Mouse (Mus musculus) adrenal gland, postnatal 4 days (tissue): ENCODE measurements around the gene Gm20219. TPM values are rescaled to one million over a fixed set of nuclear protein-coding genes. Genes with fewer than 3 reads are reported as not detected.

Experiments
- DNase-seq, 2 experiments: peaks; one replicate each; pipeline ENCODE4 v3.0.0; 2021 to 2022; ENCODE audit warnings: low spot score in 2 of 2, mixed read lengths in 2 of 2
- total RNA-seq, 2 experiments: library from RNA; stranded (reverse); gene quantifications; 2 replicates each; pipeline ENCODE4 v1.2.3; 2021

Gene Gm20219
- total RNA-seq, 2 experiments from 2014 or later: 1.4 to 1.9 TPM

GRCm38 (mm10) chr17:56558448-56558847, 4.3 kb upstream of the Gm20219 start:
- DNase-seq: peak; percentile 41 to 46

GRCm38 (mm10) chr17:56552781-56553363, 1.3 kb downstream of the Gm20219 start:
- DNase-seq: no peak

- no peak for DNase-seq
Observed at GRCm38 (mm10) chr17:56551841-56552581, 2.2 kb downstream of the Gm20219 start.

DNA sequence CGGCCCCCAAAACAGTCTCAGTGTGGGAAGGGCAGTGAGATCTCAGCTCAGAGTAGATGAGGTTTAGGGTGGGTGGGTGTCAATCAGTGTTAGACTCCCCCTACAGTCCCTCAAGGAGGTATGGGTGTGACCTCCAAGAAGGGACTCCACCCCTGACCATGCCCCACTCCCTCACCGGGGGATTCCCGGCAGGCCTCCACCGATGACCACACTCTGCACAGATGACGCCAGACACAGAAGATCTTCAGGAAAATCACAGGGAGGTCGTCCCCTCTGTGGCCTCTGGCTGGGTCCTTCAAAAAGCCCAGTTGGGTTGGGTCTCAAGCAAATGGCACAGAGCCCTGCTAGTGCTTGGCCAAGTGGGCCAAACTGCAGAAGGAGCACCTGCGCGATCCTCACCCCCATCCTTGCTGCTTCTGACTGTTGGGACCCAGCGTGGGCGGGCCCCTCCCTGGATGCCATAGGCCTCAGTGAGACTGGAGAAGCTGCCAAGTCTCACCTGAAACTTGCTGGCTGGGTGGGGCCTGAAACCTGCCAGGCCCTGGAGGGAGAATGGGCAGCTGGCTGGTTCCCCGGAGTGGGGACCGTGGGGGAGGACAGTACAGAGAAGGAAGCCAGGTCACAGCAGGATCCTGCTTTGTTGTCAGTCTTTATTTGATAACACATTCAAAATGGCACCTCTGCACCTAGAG, 3.3 kb downstream of the Gm20219 start:
- DNase-seq: no peak

DNA sequence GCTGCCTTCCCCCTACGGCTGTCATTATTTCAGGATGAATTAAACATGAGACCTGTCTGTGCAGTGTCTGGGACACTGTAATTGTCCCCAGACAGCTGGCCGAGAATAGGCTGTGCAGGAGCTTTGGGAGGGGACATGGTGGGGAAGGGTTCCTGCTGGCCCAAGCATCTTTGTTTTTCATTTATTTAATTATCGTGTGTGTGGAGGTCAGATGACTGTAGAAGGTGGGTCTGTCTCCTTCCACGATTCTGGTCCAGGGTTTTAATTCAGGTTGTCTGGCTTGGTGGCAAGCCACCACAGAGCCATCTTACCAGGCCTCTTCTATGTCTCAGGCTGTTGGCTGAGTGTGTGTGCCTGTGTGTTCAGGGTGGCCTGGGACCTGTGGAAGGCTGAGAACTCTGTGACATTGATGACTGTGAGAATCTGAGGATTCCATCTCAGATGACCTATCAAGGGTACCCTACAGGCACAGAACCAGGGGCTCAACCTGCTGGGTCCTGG, 5.5 kb downstream of the Gm20219 start:
- no peak for DNase-seq

DNA sequence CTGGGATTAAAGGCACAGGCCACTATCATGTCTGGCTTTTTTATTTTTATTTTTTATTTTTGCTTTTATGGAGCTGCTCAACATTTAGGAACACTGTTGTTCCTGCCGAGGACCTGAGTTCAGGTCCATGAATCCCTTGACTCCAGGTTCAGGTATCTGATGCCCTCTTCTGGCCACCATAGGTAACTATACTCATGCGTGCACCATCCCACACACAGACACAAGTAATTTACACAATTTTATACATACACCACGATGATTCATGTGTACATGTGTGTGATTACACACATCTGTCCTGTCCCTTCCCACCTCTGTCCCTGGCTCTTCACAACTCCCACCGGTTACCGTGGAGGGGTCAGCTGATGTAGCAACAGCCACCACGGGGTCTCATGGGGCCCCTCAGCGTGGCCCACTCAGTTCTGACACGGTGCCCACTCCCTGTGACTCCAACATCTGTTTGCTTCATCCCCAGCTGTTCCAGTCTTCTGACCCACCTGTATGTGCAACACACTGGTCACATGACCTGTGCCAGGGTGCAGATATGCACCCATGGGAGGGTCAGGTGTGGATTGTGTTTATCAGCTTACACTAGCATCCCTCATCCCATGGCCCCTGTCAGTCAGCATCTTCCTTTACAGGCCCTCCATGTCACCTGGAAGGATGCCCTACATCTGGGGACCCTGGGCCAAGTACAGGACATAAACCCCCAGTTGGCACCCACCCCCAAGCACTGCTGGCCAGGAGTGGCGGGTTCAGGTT, 6.2 kb downstream of the Gm20219 start:
- no peak for DNase-seq

- DNase-seq: no peak
Observed at GRCm38 (mm10) chr17:56547116-56547845, 6.9 kb downstream of the Gm20219 start.

DNA sequence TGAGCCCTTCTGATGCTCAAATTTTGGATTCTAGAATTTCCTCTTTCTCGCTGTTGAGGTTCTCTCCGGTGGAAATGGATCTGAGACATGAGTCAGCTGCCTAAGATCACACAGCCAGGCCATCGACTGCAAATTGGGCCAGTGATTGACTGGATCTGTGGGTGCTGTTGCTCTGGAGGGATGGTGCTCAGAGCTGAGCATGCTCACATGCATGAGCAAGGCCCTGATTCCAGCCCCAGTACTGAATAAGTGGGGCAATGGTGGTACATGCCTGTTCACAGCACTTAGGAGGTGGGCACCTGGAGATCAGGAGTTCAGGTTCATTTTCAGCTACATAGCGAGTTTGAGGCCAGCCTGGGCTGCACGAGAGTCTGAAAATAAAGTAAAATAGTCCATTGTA, 7.6 kb downstream of the Gm20219 start:
- DNase-seq: no peak

GRCm38 (mm10) chr17:56545945-56546344, 8.2 kb downstream of the Gm20219 start:
- DNase-seq: no peak

DNA sequence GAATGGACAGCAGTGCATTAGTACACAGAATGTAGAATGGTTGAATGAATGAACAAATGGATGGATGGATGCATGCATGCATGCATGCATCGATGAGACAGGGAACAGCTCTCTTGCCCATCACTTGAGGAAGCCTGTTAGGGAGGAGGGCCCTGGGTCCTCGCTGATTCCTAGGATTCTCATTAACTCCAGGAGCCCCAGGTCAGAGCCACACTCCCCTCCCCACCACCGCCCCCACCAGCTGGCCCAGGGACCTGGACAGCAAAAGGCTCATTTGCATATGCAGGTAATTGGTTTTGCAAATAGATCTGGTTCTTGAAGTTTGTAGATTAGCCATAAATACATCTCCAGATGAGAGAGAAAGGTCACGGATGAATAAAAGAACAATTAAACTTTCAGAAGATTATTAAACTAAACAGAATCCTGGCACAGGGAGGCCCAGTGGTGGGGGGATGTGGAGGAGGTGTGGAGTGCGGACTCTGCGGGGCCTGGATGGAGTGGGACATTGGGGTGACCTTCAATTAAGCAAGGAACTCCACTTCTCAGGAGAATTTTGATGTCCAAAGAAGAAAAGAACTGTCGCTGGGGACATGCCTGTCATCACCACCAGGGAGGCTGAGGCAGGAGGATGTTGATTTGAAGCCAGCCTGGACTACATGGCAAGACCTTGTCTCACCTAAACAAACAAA, 9.3 kb downstream of the Gm20219 start:
- no peak for DNase-seq

DNA sequence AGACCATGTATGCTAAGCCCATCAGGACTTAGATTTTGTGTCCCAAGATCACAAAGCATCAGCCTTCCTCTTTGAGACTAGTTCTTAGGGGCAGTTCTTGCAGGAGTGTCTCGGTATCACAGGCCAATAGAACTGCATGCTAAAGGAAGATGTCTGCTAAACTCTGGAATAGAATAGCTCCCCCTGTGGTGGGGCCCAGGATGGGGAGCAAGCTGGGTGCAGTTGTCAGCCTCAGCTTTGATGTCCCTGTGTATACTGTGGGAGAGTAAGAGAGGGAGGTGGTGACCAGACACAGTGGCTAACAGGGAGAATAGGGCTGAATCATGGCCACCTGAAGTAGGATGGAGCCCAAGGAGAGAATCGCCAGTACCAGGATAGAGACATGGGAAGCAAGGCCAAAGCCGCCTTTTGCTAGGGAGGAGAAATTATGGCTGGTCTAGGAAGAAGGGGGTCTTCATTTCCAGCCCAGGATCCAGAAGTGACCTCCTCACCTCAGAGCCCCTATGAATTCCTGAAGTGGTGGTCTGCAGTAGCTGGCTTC, 10.4 kb downstream of the Gm20219 start:
- no peak for DNase-seq

GRCm38 (mm10) chr17:56542736-56543135, 11.5 kb downstream of the Gm20219 start:
- DNase-seq: no peak

- DNase-seq: no peak
Observed at GRCm38 (mm10) chr17:56540562-56540975, 13.6 kb downstream of the Gm20219 start.

GRCm38 (mm10) chr17:56537912-56538311, 16.3 kb downstream of the Gm20219 start:
- no peak for DNase-seq

- no peak for DNase-seq
Observed at GRCm38 (mm10) chr17:56536874-56537273, 17.3 kb downstream of the Gm20219 start.

GRCm38 (mm10) chr17:56536192-56536591, 18.0 kb downstream of the Gm20219 start:
- DNase-seq: no peak

- DNase-seq: no peak
Observed at GRCm38 (mm10) chr17:56524943-56525342, 29.2 kb downstream of the Gm20219 start.

DNA sequence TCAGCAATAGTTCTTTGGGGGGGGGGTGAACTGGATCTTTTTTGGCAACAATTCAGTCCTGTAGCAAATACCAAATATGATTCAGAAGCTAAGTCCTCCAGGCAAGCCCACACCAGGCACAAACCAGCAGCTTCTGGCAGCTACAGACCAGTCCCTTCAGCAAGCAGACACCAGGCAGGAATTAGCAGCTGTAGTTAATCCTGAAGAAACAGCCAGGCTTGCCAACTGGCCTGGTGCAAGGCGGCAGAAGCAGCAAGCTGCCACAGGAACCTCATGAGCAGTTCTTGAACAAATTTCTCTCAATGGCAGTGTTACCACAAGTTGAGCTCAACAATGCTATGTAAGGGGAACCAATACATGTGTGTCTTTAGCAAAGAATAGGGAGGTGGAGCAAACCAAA, 31.4 kb downstream of the Gm20219 start:
- no peak for DNase-seq

- DNase-seq: no peak
Observed at GRCm38 (mm10) chr17:56515690-56516410, 38.3 kb downstream of the Gm20219 start.
